Mouse (Mus musculus) heart, adult 9 months (tissue): ENCODE data around the gene Tead1.

Experiments used
- DNase-seq, 2 experiments: peaks; one replicate each; pipeline ENCODE4 v3.0.0; 2022; ENCODE audit warnings: low spot score in 2 of 2

Tead1 gene

GRCm38 (mm10) chr7:112721859-112722258, 42.7 kb downstream of the Tead1 start:
- no peak for DNase-seq

GRCm38 (mm10) chr7:112728399-112728798, 49.3 kb downstream of the Tead1 start:
- no peak for DNase-seq

- DNase-seq, result no peak
Observed at GRCm38 (mm10) chr7:112730209-112730608, 51.1 kb downstream of the Tead1 start.

- DNase-seq, result no peak
Observed at GRCm38 (mm10) chr7:112731584-112731983, 52.5 kb downstream of the Tead1 start.

- no peak for DNase-seq
Observed at GRCm38 (mm10) chr7:112739174-112739573, 60.1 kb downstream of the Tead1 start.

GRCm38 (mm10) chr7:112741790-112742189, 62.7 kb downstream of the Tead1 start:
- peak; percentile 51 to 65 for DNase-seq

GRCm38 (mm10) chr7:112743063-112743462, 63.9 kb downstream of the Tead1 start:
- no peak for DNase-seq

GRCm38 (mm10) chr7:112743621-112744395, 64.7 kb downstream of the Tead1 start:
- peak; percentile 52 to 58 for DNase-seq

- no peak for DNase-seq
Observed at GRCm38 (mm10) chr7:112747187-112747586, 68.1 kb downstream of the Tead1 start.

- DNase-seq, result no peak
Observed at GRCm38 (mm10) chr7:112747836-112748235, 68.7 kb downstream of the Tead1 start.

GRCm38 (mm10) chr7:112748327-112748726, 69.2 kb downstream of the Tead1 start:
- DNase-seq, result no peak

- no peak for DNase-seq
Observed at GRCm38 (mm10) chr7:112750101-112750500, 71.0 kb downstream of the Tead1 start.

- DNase-seq, result no peak
Observed at GRCm38 (mm10) chr7:112752311-112752710, 73.2 kb downstream of the Tead1 start.

- no peak for DNase-seq
Observed at GRCm38 (mm10) chr7:112753314-112753713, 74.2 kb downstream of the Tead1 start.

GRCm38 (mm10) chr7:112759359-112759975, 80.3 kb downstream of the Tead1 start:
- DNase-seq, result no peak

GRCm38 (mm10) chr7:112760293-112760692, 81.2 kb downstream of the Tead1 start:
- no peak for DNase-seq

- DNase-seq, result peak; percentile 74 to 85
Observed at GRCm38 (mm10) chr7:112760782-112761181, 81.7 kb downstream of the Tead1 start.

GRCm38 (mm10) chr7:112762870-112763269, 83.8 kb downstream of the Tead1 start:
- no peak for DNase-seq

GRCm38 (mm10) chr7:112763513-112763912, 84.4 kb downstream of the Tead1 start:
- peak; percentile 57 to 80 for DNase-seq

GRCm38 (mm10) chr7:112764921-112765320, 85.8 kb downstream of the Tead1 start:
- DNase-seq, result no peak

- DNase-seq, result no peak
Observed at GRCm38 (mm10) chr7:112769866-112770265, 90.7 kb downstream of the Tead1 start.

GRCm38 (mm10) chr7:112771461-112771860, 92.3 kb downstream of the Tead1 start:
- no peak for DNase-seq

GRCm38 (mm10) chr7:112772777-112773176, 93.7 kb downstream of the Tead1 start:
- DNase-seq, result no peak
